Mouse (Mus musculus) embryonic facial prominence, embryonic 12.5 days (tissue): ENCODE results near the gene Prkaa1. TPM values are rescaled to one million over a fixed set of nuclear protein-coding genes. Genes with fewer than 3 reads are reported as not detected.
A peak's percentile ranks its signal among the peaks of the same experiment; 100 is the strongest.

Source experiments
- ATAC-seq: fragments of 200-750 bp; cut with Nextera tagmentation; 2 replicates; pipeline ENCODE4 v1.8.0; 2017; ENCODE audit not compliant: insufficient number of reproducible peaks, insufficient read depth, low FRiP score, low TSS enrichment
- H3K27ac ChIP-seq: fragments of 300-500 bp; sonication (generic); 2 replicates; pipeline ENCODE4 v1.5.1; 2016; ENCODE audit warnings: mild to moderate bottlenecking
- H3K27me3 ChIP-seq: fragments of 300-500 bp; sonication (generic); 2 replicates; pipeline ENCODE4 v1.6.1; 2016; ENCODE audit warnings: mild to moderate bottlenecking, moderate library complexity
- H3K36me3 ChIP-seq: fragments of 300-500 bp; sonication (generic); 2 replicates; pipeline ENCODE4 v1.6.1; 2016; ENCODE audit warnings: mild to moderate bottlenecking
- H3K4me1 ChIP-seq: fragments of 300-500 bp; sonication (generic); 2 replicates; pipeline ENCODE4 v1.6.1; 2016
- H3K4me2 ChIP-seq: fragments of 300-500 bp; sonication (generic); replicated peaks from 2 replicates; pipeline ENCODE4 v1.6.1; 2016; ENCODE audit warnings: mild to moderate bottlenecking, moderate library complexity
- H3K4me3 ChIP-seq: fragments of 300-500 bp; sonication (generic); 2 replicates; pipeline ENCODE4 v1.5.1; 2016; ENCODE audit warnings: mild to moderate bottlenecking
- H3K9ac ChIP-seq: fragments of 300-500 bp; sonication (generic); 2 replicates; pipeline ENCODE4 v1.6.1; 2016; ENCODE audit warnings: mild to moderate bottlenecking, moderate library complexity
- H3K9me3 ChIP-seq: fragments of 300-500 bp; sonication (generic); 2 replicates; pipeline ENCODE4 v1.6.1; 2016; ENCODE audit warnings: mild to moderate bottlenecking, moderate library complexity
- WGBS: fragments of 180-500 bp; shearing (Covaris S2); methylation state at CpG from one replicate; pipeline ENCODE4 v1.1.7; 2016; 5-methylcytosine and 5-hydroxymethylcytosine counted together
- polyA plus RNA-seq: library from polyadenylated mRNA; unstranded; fragments of >200 nt; fragmentation: Nextera tagmentation; extraction: Ambion mirVana; gene quantifications from 2 replicates; pipeline ENCODE4 v1.2.1, GENCODE M21; 2016

Gene Prkaa1
- 17.2 and 17.8 TPM in 2 replicates for polyA plus RNA-seq

GRCm38 (mm10) chr15:5143361-5144020 is at the start of gene Prkaa1:
Gene Prkaa1, plus strand, starts transcription at chr15:5143861.
- H3K9ac ChIP-seq = peak within 1 kb of the TSS; percentile 84
- peak within 1 kb of the TSS; percentile 69 for H3K4me2 ChIP-seq
- peak within 1 kb of the TSS; percentile 93 for H3K27ac ChIP-seq
- WGBS = 0% methylated on average over 76 of the region's 80 CpGs
- no peaks in the 10 kb centered on the region for H3K9me3 ChIP-seq
- H3K36me3 ChIP-seq = no peaks in the 10 kb centered on the region
- no peaks in the 10 kb centered on the region for H3K27me3 ChIP-seq
- peak within 1 kb of the TSS; percentile 86 for H3K4me3 ChIP-seq
- H3K4me1 ChIP-seq = peaks cover 15% of the 10 kb centered on the region
- ATAC-seq = peak; percentile 84

GRCm38 (mm10) chr15:5095534-5096301 is 47.9 kb upstream of the Prkaa1 start:
- no peak overlapping the region for H3K27ac ChIP-seq
- H3K36me3 ChIP-seq = no peaks in the 10 kb centered on the region
- WGBS = 88% methylated on average over 11 of the region's 11 CpGs
- H3K27me3 ChIP-seq = no peaks in the 10 kb centered on the region
- no peaks in the 10 kb centered on the region for H3K4me1 ChIP-seq
- H3K4me2 ChIP-seq = no peak overlapping the region
- no peak overlapping the region for H3K9ac ChIP-seq
- ATAC-seq = no peak
- no peak overlapping the region for H3K4me3 ChIP-seq
- no peaks in the 10 kb centered on the region for H3K9me3 ChIP-seq

- Histone ChIP-seq H3K4me2 (no peak overlapping the region), H3K9me3 (no peaks in the 10 kb centered on the region), H3K27ac (no peak overlapping the region), H3K9ac (no peak overlapping the region), H3K36me3 (no peaks in the 10 kb centered on the region), H3K4me3 (no peak overlapping the region), H3K4me1 (no peaks in the 10 kb centered on the region), H3K27me3 (no peaks in the 10 kb centered on the region)
- WGBS = 93% methylated on average over 1 of the region's 1 CpGs
- no peak for ATAC-seq
These were observed 46.3 kb upstream of the Prkaa1 start for GRCm38 (mm10) chr15:5097376-5097775.

- no peak overlapping the region for H3K9ac ChIP-seq
- ATAC-seq = no peak
- H3K4me1 ChIP-seq = no peaks in the 10 kb centered on the region
- no peaks in the 10 kb centered on the region for H3K9me3 ChIP-seq
- 93% methylated on average over 4 of the region's 4 CpGs for WGBS
- no peak overlapping the region for H3K27ac ChIP-seq
- no peaks in the 10 kb centered on the region for H3K27me3 ChIP-seq
- H3K36me3 ChIP-seq = no peaks in the 10 kb centered on the region
- no peak overlapping the region for H3K4me3 ChIP-seq
- H3K4me2 ChIP-seq = no peak overlapping the region
These were observed 41.3 kb upstream of the Prkaa1 start for GRCm38 (mm10) chr15:5102312-5102711.

GRCm38 (mm10) chr15:5105891-5106290 is 37.8 kb upstream of the Prkaa1 start:
- no peak for ATAC-seq
- Histone ChIP-seq H3K9me3 (no peaks in the 10 kb centered on the region), H3K36me3 (no peaks in the 10 kb centered on the region), H3K27me3 (no peaks in the 10 kb centered on the region), H3K4me3 (no peak overlapping the region), H3K4me2 (no peak overlapping the region), H3K4me1 (no peaks in the 10 kb centered on the region), H3K9ac (no peak overlapping the region), H3K27ac (no peak overlapping the region)
- 78% methylated on average over 6 of the region's 6 CpGs for WGBS

- 52% methylated on average over 2 of the region's 2 CpGs for WGBS
- H3K4me1 ChIP-seq = no peaks in the 10 kb centered on the region
- no peak overlapping the region for H3K27ac ChIP-seq
- H3K4me3 ChIP-seq = no peak overlapping the region
- H3K27me3 ChIP-seq = no peaks in the 10 kb centered on the region
- no peak overlapping the region for H3K9ac ChIP-seq
- H3K36me3 ChIP-seq = no peaks in the 10 kb centered on the region
- no peaks in the 10 kb centered on the region for H3K9me3 ChIP-seq
- no peak overlapping the region for H3K4me2 ChIP-seq
- ATAC-seq = no peak
These were observed 37.4 kb upstream of the Prkaa1 start for GRCm38 (mm10) chr15:5106293-5106692.

GRCm38 (mm10) chr15:5107686-5108654 is 35.7 kb upstream of the Prkaa1 start, which contains the start of gene Card6:
Gene Card6, minus strand, starts transcription at chr15:5108539.
- Histone ChIP-seq H3K4me3 (peak within 1 kb of the TSS; percentile 12), H3K9me3 (no peaks in the 10 kb centered on the region), H3K4me2 (peak within 1 kb of the TSS; percentile 1; the same call in 1 of the 2 replicates), H3K27me3 (no peaks in the 10 kb centered on the region), H3K36me3 (no peaks in the 10 kb centered on the region), H3K27ac (0 out of 2 replicates have a peak within 1 kb of the TSS, but pooled peaks have one; percentile 20), H3K9ac (no peak within 1 kb of the TSS), H3K4me1 (no peaks in the 10 kb centered on the region)
- no peak for ATAC-seq
- WGBS = 53% methylated on average over 21 of the region's 21 CpGs

GRCm38 (mm10) chr15:5108655-5109040 is 35.0 kb upstream of the Prkaa1 start:
- Histone ChIP-seq H3K27ac (no peak overlapping the region), H3K36me3 (no peaks in the 10 kb centered on the region), H3K9me3 (no peaks in the 10 kb centered on the region), H3K9ac (no peak overlapping the region), H3K27me3 (no peaks in the 10 kb centered on the region), H3K4me1 (no peaks in the 10 kb centered on the region), H3K4me2 (no peak overlapping the region; the same call in 1 of the 2 replicates), H3K4me3 (no peak overlapping the region)
- 77% methylated on average over 3 of the region's 3 CpGs for WGBS
- ATAC-seq = no peak

GRCm38 (mm10) chr15:5112651-5113050 is 31.0 kb upstream of the Prkaa1 start:
- peaks cover 7% of the 10 kb centered on the region for H3K4me1 ChIP-seq
- H3K4me2 ChIP-seq = no peak overlapping the region
- peaks cover 2% of the 10 kb centered on the region for H3K36me3 ChIP-seq
- no peak overlapping the region for H3K9ac ChIP-seq
- H3K27me3 ChIP-seq = no peaks in the 10 kb centered on the region
- no peak overlapping the region for H3K4me3 ChIP-seq
- ATAC-seq = no peak
- no peaks in the 10 kb centered on the region for H3K9me3 ChIP-seq
- no peak overlapping the region for H3K27ac ChIP-seq
- WGBS = 84% methylated on average over 3 of the region's 3 CpGs

- 70% methylated on average over 8 of the region's 8 CpGs for WGBS
- peak overlapping the region; percentile 90 for H3K4me3 ChIP-seq
These were observed 28.5 kb upstream of the Prkaa1 start for GRCm38 (mm10) chr15:5115173-5115572.

GRCm38 (mm10) chr15:5116270-5117030 is 27.2 kb upstream of the Prkaa1 start, which contains the start of gene Rpl37:
Gene Rpl37, plus strand, starts transcription at chr15:5116645.
- Histone ChIP-seq H3K4me2 (peak within 1 kb of the TSS; percentile 75), H3K9ac (peak within 1 kb of the TSS; percentile 89), H3K27me3 (no peaks in the 10 kb centered on the region), H3K4me3 (peak within 1 kb of the TSS; percentile 90), H3K9me3 (no peaks in the 10 kb centered on the region), H3K27ac (peak within 1 kb of the TSS; percentile 96), H3K36me3 (peaks cover 36% of the 10 kb centered on the region), H3K4me1 (peaks cover 17% of the 10 kb centered on the region)
- WGBS = under 1% methylated on average over 55 of the region's 55 CpGs
- ATAC-seq = peak; percentile 99

More at GRCm38 (mm10) chr15:5115173-5115572, 28.5 kb upstream of the Prkaa1 start:
- Histone ChIP-seq H3K4me2 (peak overlapping the region; percentile 50), H3K4me1 (peaks cover 17% of the 10 kb centered on the region), H3K27ac (peak overlapping the region; percentile 96), H3K36me3 (peaks cover 27% of the 10 kb centered on the region), H3K27me3 (no peaks in the 10 kb centered on the region), H3K9ac (no peak overlapping the region), H3K9me3 (no peaks in the 10 kb centered on the region)
- ATAC-seq = no peak
